Mouse (Mus musculus): ENCODE results near the gene Ptcra. TPM values are rescaled to one million over a fixed set of nuclear protein-coding genes. Genes with fewer than 3 reads are reported as not detected.

Gene Ptcra
- polyA plus RNA-seq, 1 experiment from 2014 or later = 0.19 TPM

GRCm38 (mm10) chr17:46714756-46715481 lies 48.6 kb downstream of the Ptcra start:
- Histone ChIP-seq H3K9me3 (replicated peaks) (no peaks in the 10 kb centered on the region), H3K9ac (replicated peaks) (no peak overlapping the region), H3K27ac (replicated peaks) (no peak overlapping the region), H3K36me3 (peaks cover 35% of the 10 kb centered on the region), H3K4me3 (replicated peaks) (no peak overlapping the region), H3K27me3 (replicated peaks) (no peaks in the 10 kb centered on the region), H3K4me1 (peaks cover 23% of the 10 kb centered on the region), H3K4me2 (no peak overlapping the region)
- WGBS = 96% methylated on average over 11 of the region's 11 CpGs
- ATAC-seq (ENCODE audit: low FRiP score) = no peak

DNA sequence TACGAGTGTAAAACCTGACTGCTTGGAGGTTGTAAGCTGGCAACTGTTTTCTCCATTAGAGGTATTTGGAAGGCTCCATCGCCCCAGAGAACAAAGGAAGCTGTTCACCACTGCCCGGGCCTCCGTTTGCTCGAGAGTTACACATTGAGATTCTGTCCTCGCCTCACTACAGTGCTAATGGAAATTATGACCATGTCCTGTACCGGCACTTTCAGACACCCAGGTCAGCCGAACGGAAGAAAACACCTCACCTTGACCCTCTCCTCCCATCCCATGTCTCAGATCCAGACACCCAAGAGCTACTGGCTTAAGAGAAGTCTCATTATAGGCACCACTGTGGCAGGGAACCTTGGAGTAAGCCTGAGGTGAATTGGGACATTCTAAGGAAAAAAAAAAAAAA lies 49.7 kb downstream of the Ptcra start:
- no peak for ATAC-seq (ENCODE audit: low FRiP score)
- no peak overlapping the region for H3K4me2 ChIP-seq
- no peak overlapping the region for H3K4me3 ChIP-seq (replicated peaks)
- H3K4me1 ChIP-seq = peaks cover 23% of the 10 kb centered on the region
- H3K36me3 ChIP-seq = peaks cover 35% of the 10 kb centered on the region
- H3K27me3 ChIP-seq (replicated peaks) = no peaks in the 10 kb centered on the region
- H3K27ac ChIP-seq (replicated peaks) = no peak overlapping the region
- H3K9me3 ChIP-seq (replicated peaks) = no peaks in the 10 kb centered on the region
- WGBS = 89% methylated on average over 9 of the region's 9 CpGs
- H3K9ac ChIP-seq (replicated peaks) = no peak overlapping the region

DNA sequence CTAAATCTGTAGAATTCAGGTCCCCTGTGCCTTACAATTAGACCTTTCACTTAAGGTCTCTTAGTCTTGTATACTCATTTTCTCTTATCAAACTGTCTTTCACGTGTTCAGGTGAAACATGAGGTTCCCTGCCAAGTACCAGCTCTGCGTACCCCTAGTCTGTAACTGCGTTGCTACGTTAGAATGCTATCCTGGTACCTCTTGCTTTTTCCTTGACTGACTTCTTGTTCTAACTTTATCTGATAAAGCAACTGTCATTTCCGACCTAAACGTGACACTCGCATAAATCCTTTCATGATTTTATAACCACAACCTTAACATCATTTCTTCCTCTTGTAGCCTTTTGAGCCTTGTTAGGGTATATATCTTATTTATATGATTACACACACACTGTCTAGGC lies 51.1 kb downstream of the Ptcra start:
- peak overlapping the region; percentile 86 for H3K4me2 ChIP-seq
- WGBS = 81% methylated on average over 7 of the region's 7 CpGs
- H3K27me3 ChIP-seq (replicated peaks) = no peaks in the 10 kb centered on the region
- H3K9me3 ChIP-seq (replicated peaks) = no peaks in the 10 kb centered on the region
- ATAC-seq (ENCODE audit: low FRiP score) = no peak
- H3K4me3 ChIP-seq (replicated peaks) = peak overlapping the region; percentile 67
- H3K36me3 ChIP-seq = peaks cover 35% of the 10 kb centered on the region
- H3K4me1 ChIP-seq = peaks cover 23% of the 10 kb centered on the region
- H3K9ac ChIP-seq (replicated peaks) = peak overlapping the region; percentile 76
- H3K27ac ChIP-seq (replicated peaks) = no peak overlapping the region

DNA sequence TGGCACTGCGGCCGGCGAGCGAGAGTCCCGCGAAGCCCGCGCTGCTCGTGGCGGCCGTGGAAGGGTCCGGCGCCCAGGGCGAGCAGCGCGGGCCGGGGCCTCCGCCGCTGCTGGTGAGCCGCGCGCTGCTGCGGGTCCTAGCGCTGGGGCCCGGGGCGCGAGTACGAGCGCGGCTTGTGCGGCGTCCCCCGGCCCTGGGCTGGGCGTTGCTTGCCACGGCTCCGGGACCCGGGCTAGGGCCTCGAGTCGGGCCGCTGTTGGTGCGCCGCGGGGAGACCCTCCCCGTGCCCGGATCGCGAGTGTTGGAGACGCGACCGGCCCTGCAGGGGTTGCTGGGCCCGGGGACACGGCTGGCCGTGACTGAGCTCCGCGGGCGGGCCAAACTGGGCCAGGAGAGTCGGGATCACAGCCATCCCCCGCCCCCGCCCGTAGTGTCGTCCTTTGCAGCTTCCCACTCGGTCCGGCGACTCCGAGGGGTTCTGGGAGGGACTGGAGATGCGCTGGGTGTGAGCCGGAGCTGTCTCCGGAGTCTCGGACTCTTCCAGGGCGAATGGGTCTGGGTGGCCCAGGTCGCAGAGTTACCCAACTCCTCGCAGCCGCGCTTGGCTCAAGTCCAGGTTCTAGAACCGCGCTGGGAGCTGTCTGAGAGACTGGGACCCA lies 51.8 kb downstream of the Ptcra start:
- Histone ChIP-seq H3K4me3 (replicated peaks) (peak overlapping the region; percentile 67), H3K27ac (replicated peaks) (peak overlapping the region; percentile 84), H3K27me3 (replicated peaks) (no peaks in the 10 kb centered on the region), H3K36me3 (peaks cover 30% of the 10 kb centered on the region), H3K4me1 (peaks cover 23% of the 10 kb centered on the region), H3K4me2 (peak overlapping the region; percentile 86), H3K9ac (replicated peaks) (peak overlapping the region; percentile 76), H3K9me3 (replicated peaks) (no peaks in the 10 kb centered on the region)
- ATAC-seq (ENCODE audit: low FRiP score) = peak; percentile 46
- under 1% methylated on average over 76 of the region's 76 CpGs for WGBS

GRCm38 (mm10) chr17:46710959-46711597 lies 52.4 kb downstream of the Ptcra start, which contains the start of gene Pex6:
Pex6 (plus strand) TSS chr17:46711463.
- Histone ChIP-seq H3K4me2 (peak within 1 kb of the TSS; percentile 86), H3K4me3 (replicated peaks) (peak within 1 kb of the TSS; percentile 67), H3K27ac (replicated peaks) (peak within 1 kb of the TSS; percentile 84), H3K27me3 (replicated peaks) (no peaks in the 10 kb centered on the region), H3K9me3 (replicated peaks) (no peaks in the 10 kb centered on the region), H3K4me1 (peaks cover 27% of the 10 kb centered on the region), H3K36me3 (peaks cover 24% of the 10 kb centered on the region), H3K9ac (replicated peaks) (peak within 1 kb of the TSS; percentile 76)
- 7% methylated on average over 36 of the region's 36 CpGs for WGBS
- ATAC-seq (ENCODE audit: low FRiP score) = peak; percentile 92

GRCm38 (mm10) chr17:46706375-46707089 lies 57.0 kb downstream of the Ptcra start:
- WGBS = 93% methylated on average over 14 of the region's 14 CpGs

More at GRCm38 (mm10) chr17:46706375-46707089, 57.0 kb downstream of the Ptcra start:
- Histone ChIP-seq H3K4me1 (peaks cover 46% of the 10 kb centered on the region), H3K4me3 (replicated peaks) (no peak overlapping the region), H3K27me3 (replicated peaks) (no peaks in the 10 kb centered on the region), H3K36me3 (no peaks in the 10 kb centered on the region), H3K9ac (replicated peaks) (no peak overlapping the region), H3K27ac (replicated peaks) (no peak overlapping the region), H3K9me3 (replicated peaks) (no peaks in the 10 kb centered on the region), H3K4me2 (no peak overlapping the region)
- no peak for ATAC-seq (ENCODE audit: low FRiP score)

Other genes starting within 250 kb of the Ptcra start
- 17.3 and 22.6 TPM in 2 replicates for gene Cul9, start 217.3 kb downstream of the Ptcra start, polyA plus RNA-seq (2015; fragmentation: Nextera tagmentation; extraction: Ambion mirVana)
- 2.5 and 6.4 TPM in 2 replicates for gene Srf, start 207.5 kb downstream of the Ptcra start, polyA plus RNA-seq (2015; fragmentation: Nextera tagmentation; extraction: Ambion mirVana)
- gene Ptk7, start 134.2 kb downstream of the Ptcra start, polyA plus RNA-seq (2015; fragmentation: Nextera tagmentation; extraction: Ambion mirVana) = 29.3 and 41.7 TPM in 2 replicates
- 31.8 and 32.3 TPM in 2 replicates for gene Klc4, start 117.7 kb downstream of the Ptcra start, polyA plus RNA-seq (2015; fragmentation: Nextera tagmentation; extraction: Ambion mirVana)
- gene Mrpl2, start 117.5 kb downstream of the Ptcra start, polyA plus RNA-seq (2015; fragmentation: Nextera tagmentation; extraction: Ambion mirVana) = 64.9 and 80.5 TPM in 2 replicates
- gene Cul7, start 113.4 kb downstream of the Ptcra start, polyA plus RNA-seq (2015; fragmentation: Nextera tagmentation; extraction: Ambion mirVana) = 37.1 and 40.1 TPM in 2 replicates
- gene Rrp36, start 89.4 kb downstream of the Ptcra start, polyA plus RNA-seq (2015; fragmentation: Nextera tagmentation; extraction: Ambion mirVana) = 53.5 and 59.1 TPM in 2 replicates
- gene Mea1, start 84.9 kb downstream of the Ptcra start, polyA plus RNA-seq (2015; fragmentation: Nextera tagmentation; extraction: Ambion mirVana) = 275 and 308 TPM in 2 replicates
- gene Klhdc3, start 82.8 kb downstream of the Ptcra start, polyA plus RNA-seq (2015; fragmentation: Nextera tagmentation; extraction: Ambion mirVana) = 166 TPM in 2 replicates
- 89.1 and 93.2 TPM in 2 replicates for gene Ppp2r5d, start 58.6 kb downstream of the Ptcra start, polyA plus RNA-seq (2015; fragmentation: Nextera tagmentation; extraction: Ambion mirVana)
- gene Pex6, start 52.2 kb downstream of the Ptcra start, polyA plus RNA-seq (2015; fragmentation: Nextera tagmentation; extraction: Ambion mirVana) = 27.8 and 28.3 TPM in 2 replicates
- gene Gnmt, start 34.5 kb downstream of the Ptcra start, polyA plus RNA-seq (2015; fragmentation: Nextera tagmentation; extraction: Ambion mirVana) = 1.7 and 1.9 TPM in 2 replicates
- 72.2 and 76.1 TPM in 2 replicates for gene Cnpy3, start 11.5 kb downstream of the Ptcra start, polyA plus RNA-seq (2015; fragmentation: Nextera tagmentation; extraction: Ambion mirVana)
- gene 2310039H08Rik, start 8.9 kb upstream of the Ptcra start, polyA plus RNA-seq (2015; fragmentation: Nextera tagmentation; extraction: Ambion mirVana) = 53.8 and 56.8 TPM in 2 replicates
- gene Rpl7l1, start 19.0 kb upstream of the Ptcra start, polyA plus RNA-seq (2015; fragmentation: Nextera tagmentation; extraction: Ambion mirVana) = 77.2 and 88.4 TPM in 2 replicates
- gene Bicral, start 94.8 kb upstream of the Ptcra start, polyA plus RNA-seq (2015; fragmentation: Nextera tagmentation; extraction: Ambion mirVana) = 6.6 and 8.3 TPM in 2 replicates
- 55.9 and 62.5 TPM in 2 replicates for gene Tbcc, start 127.0 kb upstream of the Ptcra start, polyA plus RNA-seq (2015; fragmentation: Nextera tagmentation; extraction: Ambion mirVana)
- gene Prph2, start 146.7 kb upstream of the Ptcra start, polyA plus RNA-seq (2015; fragmentation: Nextera tagmentation; extraction: Ambion mirVana) = not detected in 2 replicates
- gene Ubr2, start 246.8 kb upstream of the Ptcra start, polyA plus RNA-seq (2015; fragmentation: Nextera tagmentation; extraction: Ambion mirVana) = 15.6 TPM in 2 replicates